Mouse (Mus musculus) stomach, embryonic 16.5 days (tissue): ENCODE measurements around the gene Cntnap5b. TPM values are rescaled to one million over a fixed set of nuclear protein-coding genes. Genes with fewer than 3 reads are reported as not detected.

Experiments used
- ATAC-seq: fragments of 200-750 bp; cut with Nextera tagmentation; 2 replicates; pipeline ENCODE4 v1.8.0; 2017; ENCODE audit warnings: moderate number of reproducible peaks, moderate TSS enrichment; ENCODE audit not compliant: insufficient read depth, low FRiP score
- H3K27ac ChIP-seq: fragments of 300-500 bp; sonication (generic); 2 replicates; pipeline ENCODE4 v1.5.1; 2014; ENCODE audit warnings: low read length
- H3K27me3 ChIP-seq: fragments of 300-500 bp; sonication (generic); 2 replicates; pipeline ENCODE4 v1.6.1; 2014; ENCODE audit warnings: low read length, control low read depth, mixed read lengths; ENCODE audit not compliant: control insufficient read depth, insufficient read depth
- H3K36me3 ChIP-seq: fragments of 300-500 bp; sonication (generic); 2 replicates; pipeline ENCODE4 v1.6.1; 2014; ENCODE audit warnings: low read length; ENCODE audit not compliant: control insufficient read depth, insufficient read depth
- H3K4me1 ChIP-seq: fragments of 300-500 bp; sonication (generic); 2 replicates; pipeline ENCODE4 v1.6.1; 2014; ENCODE audit warnings: low read length, control low read depth, mixed read lengths; ENCODE audit not compliant: control insufficient read depth, insufficient read depth
- H3K4me2 ChIP-seq: fragments of 300-500 bp; sonication (generic); 2 replicates; pipeline ENCODE4 v1.6.1; 2014; ENCODE audit warnings: low read depth, low read length, mixed read lengths
- H3K4me3 ChIP-seq: fragments of 300-500 bp; sonication (generic); replicated peaks from 2 replicates; pipeline ENCODE4 v1.5.1; 2014; ENCODE audit warnings: mild to moderate bottlenecking, low read length
- H3K9ac ChIP-seq: fragments of 300-500 bp; sonication (generic); 2 replicates; pipeline ENCODE4 v1.6.1; 2014; ENCODE audit warnings: low read length
- H3K9me3 ChIP-seq: fragments of 300-500 bp; sonication (generic); replicated peaks from 2 replicates; pipeline ENCODE4 v1.6.1; 2016; ENCODE audit warnings: low read length, control low read depth; ENCODE audit not compliant: control insufficient read depth
- WGBS: fragments of 180-500 bp; shearing (Covaris S2); extraction: QIAGEN DNeasy Blood & Tissue Kit; methylation state at CpG from one replicate; pipeline ENCODE4 v1.1.7; 2014; 5-methylcytosine and 5-hydroxymethylcytosine counted together
- polyA plus RNA-seq: library from polyadenylated mRNA; unstranded; fragments of >200 nt; fragmentation: Nextera tagmentation; extraction: Ambion mirVana; gene quantifications from 2 replicates; pipeline ENCODE4 v1.2.1, GENCODE M21; 2015

The Cntnap5b gene
- not detected in 2 replicates for polyA plus RNA-seq

GRCm38 (mm10) chr1:99772614-99773013, at the start of gene Cntnap5b:
Cntnap5b (plus strand) TSS chr1:99772765.
- Histone ChIP-seq H3K36me3 (no peaks in the 10 kb centered on the region), H3K9ac (no peak within 1 kb of the TSS), H3K4me2 (no peak within 1 kb of the TSS), H3K27me3 (no peaks in the 10 kb centered on the region), H3K4me3 (no peak within 1 kb of the TSS), H3K9me3 (no peaks in the 10 kb centered on the region), H3K27ac (no peak within 1 kb of the TSS), H3K4me1 (no peaks in the 10 kb centered on the region)
- ATAC-seq = no peak
- WGBS = 29% methylated on average over 7 of the region's 7 CpGs

- WGBS = 81% methylated on average over 1 of the region's 1 CpGs
- Histone ChIP-seq H3K4me2 (no peak overlapping the region), H3K4me3 (no peak overlapping the region), H3K9me3 (no peaks in the 10 kb centered on the region), H3K27ac (no peak overlapping the region), H3K4me1 (no peaks in the 10 kb centered on the region), H3K9ac (no peak overlapping the region), H3K27me3 (no peaks in the 10 kb centered on the region), H3K36me3 (no peaks in the 10 kb centered on the region)
- no peak for ATAC-seq
Measured at GRCm38 (mm10) chr1:99759996-99760395, 12.6 kb upstream of the Cntnap5b start.

GRCm38 (mm10) chr1:99772183-99772582, 382 bp upstream of the Cntnap5b start:
- H3K4me2 ChIP-seq = no peak overlapping the region
- ATAC-seq = peak; percentile 79
- WGBS = under 1% methylated on average over 19 of the region's 19 CpGs

GRCm38 (mm10) chr1:99774144-99774543, 1.6 kb downstream of the Cntnap5b start:
- no peak for ATAC-seq
- H3K27ac ChIP-seq = no peak overlapping the region
- no peak overlapping the region for H3K4me3 ChIP-seq
- no peaks in the 10 kb centered on the region for H3K9me3 ChIP-seq
- no peaks in the 10 kb centered on the region for H3K27me3 ChIP-seq
- WGBS = 5% methylated on average over 4 of the region's 4 CpGs
- no peak overlapping the region for H3K9ac ChIP-seq
- no peak overlapping the region for H3K4me2 ChIP-seq
- no peaks in the 10 kb centered on the region for H3K36me3 ChIP-seq
- no peaks in the 10 kb centered on the region for H3K4me1 ChIP-seq

More at GRCm38 (mm10) chr1:99772183-99772582, 382 bp upstream of the Cntnap5b start:
- H3K9ac ChIP-seq = no peak overlapping the region
- H3K27me3 ChIP-seq = no peaks in the 10 kb centered on the region
- no peaks in the 10 kb centered on the region for H3K4me1 ChIP-seq
- no peaks in the 10 kb centered on the region for H3K9me3 ChIP-seq
- H3K36me3 ChIP-seq = no peaks in the 10 kb centered on the region
- H3K27ac ChIP-seq = no peak overlapping the region
- no peak overlapping the region for H3K4me3 ChIP-seq

- no peak overlapping the region for H3K27ac ChIP-seq
- H3K36me3 ChIP-seq = no peaks in the 10 kb centered on the region
- no peak overlapping the region for H3K4me3 ChIP-seq
- no peaks in the 10 kb centered on the region for H3K27me3 ChIP-seq
- no peaks in the 10 kb centered on the region for H3K4me1 ChIP-seq
- H3K9ac ChIP-seq = no peak overlapping the region
- no peak overlapping the region for H3K4me2 ChIP-seq
- no peaks in the 10 kb centered on the region for H3K9me3 ChIP-seq
- WGBS = 77% methylated on average over 6 of the region's 6 CpGs
- no peak for ATAC-seq
Measured at GRCm38 (mm10) chr1:99813334-99814110, 41.0 kb downstream of the Cntnap5b start.

GRCm38 (mm10) chr1:99872344-99872743, 99.8 kb downstream of the Cntnap5b start:
- H3K4me3 ChIP-seq = no peak overlapping the region
- H3K27me3 ChIP-seq = no peaks in the 10 kb centered on the region
- no peak for ATAC-seq
- H3K4me2 ChIP-seq = no peak overlapping the region
- no peaks in the 10 kb centered on the region for H3K4me1 ChIP-seq
- no peak overlapping the region for H3K27ac ChIP-seq
- H3K9me3 ChIP-seq = no peaks in the 10 kb centered on the region
- H3K36me3 ChIP-seq = no peaks in the 10 kb centered on the region
- H3K9ac ChIP-seq = no peak overlapping the region
- WGBS = 82% methylated on average over 3 of the region's 3 CpGs

GRCm38 (mm10) chr1:99907774-99908173, 135.2 kb downstream of the Cntnap5b start:
- H3K27ac ChIP-seq = no peak overlapping the region
- ATAC-seq = no peak

GRCm38 (mm10) chr1:99943515-99943914, 170.9 kb downstream of the Cntnap5b start:
- Histone ChIP-seq H3K4me2 (no peak overlapping the region), H3K27ac (no peak overlapping the region), H3K27me3 (no peaks in the 10 kb centered on the region), H3K9me3 (no peaks in the 10 kb centered on the region), H3K4me3 (no peak overlapping the region), H3K9ac (no peak overlapping the region), H3K4me1 (no peaks in the 10 kb centered on the region), H3K36me3 (no peaks in the 10 kb centered on the region)
- ATAC-seq = no peak

More at GRCm38 (mm10) chr1:99907774-99908173, 135.2 kb downstream of the Cntnap5b start:
- Histone ChIP-seq H3K9ac (no peak overlapping the region), H3K36me3 (no peaks in the 10 kb centered on the region), H3K9me3 (no peaks in the 10 kb centered on the region), H3K4me3 (no peak overlapping the region), H3K4me2 (no peak overlapping the region), H3K4me1 (no peaks in the 10 kb centered on the region), H3K27me3 (no peaks in the 10 kb centered on the region)
- WGBS = 61% methylated on average over 2 of the region's 2 CpGs

- no peak overlapping the region for H3K4me3 ChIP-seq
- H3K9me3 ChIP-seq = no peaks in the 10 kb centered on the region
- no peak for ATAC-seq
- 45% methylated on average over 2 of the region's 2 CpGs for WGBS
- H3K4me2 ChIP-seq = no peak overlapping the region
- H3K27me3 ChIP-seq = no peaks in the 10 kb centered on the region
- H3K36me3 ChIP-seq = no peaks in the 10 kb centered on the region
- H3K9ac ChIP-seq = no peak overlapping the region
- H3K27ac ChIP-seq = no peak overlapping the region
- H3K4me1 ChIP-seq = no peaks in the 10 kb centered on the region
Measured at GRCm38 (mm10) chr1:99959428-99959987, 186.9 kb downstream of the Cntnap5b start.
